Mouse (Mus musculus) embryo, embryonic 11.5 days (tissue): ENCODE measurements around the gene Eefsec.
A peak's percentile ranks its signal among the peaks of the same experiment; 100 is the strongest.

Source experiments
- DNase-seq: peaks from one replicate; pipeline ENCODE4 v3.0.0-alpha.2; 2012; ENCODE audit warnings: low read depth, low spot score

Gene Eefsec

GRCm38 (mm10) chr6:88343485-88344450 lies 102.6 kb downstream of the Eefsec start:
- DNase-seq, result peak; percentile 61

GRCm38 (mm10) chr6:88342965-88343364 lies 103.4 kb downstream of the Eefsec start:
- DNase-seq, result no peak

- DNase-seq, result no peak
These were observed 105.2 kb downstream of the Eefsec start for GRCm38 (mm10) chr6:88341182-88341581.

GRCm38 (mm10) chr6:88340761-88341160 lies 105.6 kb downstream of the Eefsec start:
- DNase-seq, result no peak

GRCm38 (mm10) chr6:88329336-88329735 lies 117.0 kb downstream of the Eefsec start:
- DNase-seq, result no peak

GRCm38 (mm10) chr6:88321879-88322278 lies 124.5 kb downstream of the Eefsec start:
- no peak for DNase-seq

- DNase-seq, result no peak
These were observed 125.1 kb downstream of the Eefsec start for GRCm38 (mm10) chr6:88321253-88321652.

GRCm38 (mm10) chr6:88319735-88320134 lies 126.6 kb downstream of the Eefsec start:
- no peak for DNase-seq

- no peak for DNase-seq
These were observed 131.0 kb downstream of the Eefsec start for GRCm38 (mm10) chr6:88315295-88315694.

- DNase-seq, result no peak
These were observed 132.4 kb downstream of the Eefsec start for GRCm38 (mm10) chr6:88313937-88314336.

- no peak for DNase-seq
These were observed 134.7 kb downstream of the Eefsec start for GRCm38 (mm10) chr6:88311593-88311992.

GRCm38 (mm10) chr6:88306100-88306746 lies 140.1 kb downstream of the Eefsec start:
- DNase-seq, result no peak

GRCm38 (mm10) chr6:88301234-88301633 lies 145.1 kb downstream of the Eefsec start:
- no peak for DNase-seq

- no peak for DNase-seq
These were observed 146.8 kb downstream of the Eefsec start for GRCm38 (mm10) chr6:88299491-88299890.

- DNase-seq, result no peak
These were observed 153.9 kb downstream of the Eefsec start for GRCm38 (mm10) chr6:88292274-88292909.

- DNase-seq, result no peak
These were observed 156.1 kb downstream of the Eefsec start for GRCm38 (mm10) chr6:88290129-88290766.

GRCm38 (mm10) chr6:88278141-88278540 lies 168.2 kb downstream of the Eefsec start:
- no peak for DNase-seq

- DNase-seq, result no peak
These were observed 169.1 kb downstream of the Eefsec start for GRCm38 (mm10) chr6:88277242-88277641.

- no peak for DNase-seq
These were observed 170.1 kb downstream of the Eefsec start for GRCm38 (mm10) chr6:88276221-88276620.

- no peak for DNase-seq
These were observed 171.7 kb downstream of the Eefsec start for GRCm38 (mm10) chr6:88274623-88275022.

- DNase-seq, result no peak
These were observed 178.4 kb downstream of the Eefsec start for GRCm38 (mm10) chr6:88267970-88268369.

- no peak for DNase-seq
These were observed 179.3 kb downstream of the Eefsec start for GRCm38 (mm10) chr6:88267068-88267467.
